Mouse (Mus musculus): ENCODE data around the gene Erc1.
A peak's percentile ranks its signal among the peaks of the same experiment; 100 is the strongest.

Gene Erc1

GRCm38 (mm10) chr6:119584061-119584460 lies 263.9 kb downstream of the Erc1 start:
- no peak for DNase-seq

DNA sequence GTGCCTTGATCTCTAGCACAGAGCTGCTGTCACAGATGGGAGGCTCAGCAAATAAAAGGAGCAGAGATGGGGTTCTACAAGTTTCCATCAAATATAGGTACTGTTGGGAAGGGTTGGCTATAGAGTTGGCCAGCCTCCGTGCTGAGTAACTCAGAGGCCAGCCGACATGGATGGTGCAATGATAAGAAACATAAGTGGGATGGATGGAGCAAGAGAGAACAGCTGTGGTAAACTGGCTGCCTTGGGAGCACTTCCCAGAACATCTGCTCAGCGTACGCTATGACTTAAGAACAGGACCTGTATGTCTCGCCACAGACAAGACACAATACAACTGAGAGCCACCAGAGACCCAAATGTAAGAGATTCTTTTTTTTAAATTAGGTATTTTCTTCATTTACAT lies 264.8 kb downstream of the Erc1 start:
- no peak for DNase-seq

- DNase-seq: no peak
Observed at GRCm38 (mm10) chr6:119576706-119577105, 271.3 kb downstream of the Erc1 start.

- no peak for DNase-seq
Observed at GRCm38 (mm10) chr6:119575331-119575730, 272.6 kb downstream of the Erc1 start.

GRCm38 (mm10) chr6:119572296-119572695 lies 275.7 kb downstream of the Erc1 start:
- no peak for DNase-seq

DNA sequence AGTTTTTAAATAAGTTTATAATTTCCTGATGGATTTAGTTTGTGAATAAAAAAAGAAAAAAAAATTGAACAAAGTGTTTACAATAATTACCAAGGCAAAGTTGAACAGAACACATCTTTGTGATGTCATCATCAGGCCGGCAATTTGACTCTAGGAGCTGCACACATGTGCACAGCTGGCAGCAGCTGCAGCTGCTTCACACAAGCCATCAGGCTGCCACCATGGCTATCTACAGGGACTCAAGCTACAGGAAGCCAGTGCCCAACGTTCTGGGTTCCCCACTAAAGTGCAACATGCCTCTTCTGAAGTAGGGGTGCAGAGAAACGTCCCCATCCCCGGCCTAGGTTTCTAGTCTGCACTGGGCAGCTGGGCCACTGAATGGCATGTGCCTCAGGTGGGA lies 277.2 kb downstream of the Erc1 start:
- DNase-seq: no peak

DNA sequence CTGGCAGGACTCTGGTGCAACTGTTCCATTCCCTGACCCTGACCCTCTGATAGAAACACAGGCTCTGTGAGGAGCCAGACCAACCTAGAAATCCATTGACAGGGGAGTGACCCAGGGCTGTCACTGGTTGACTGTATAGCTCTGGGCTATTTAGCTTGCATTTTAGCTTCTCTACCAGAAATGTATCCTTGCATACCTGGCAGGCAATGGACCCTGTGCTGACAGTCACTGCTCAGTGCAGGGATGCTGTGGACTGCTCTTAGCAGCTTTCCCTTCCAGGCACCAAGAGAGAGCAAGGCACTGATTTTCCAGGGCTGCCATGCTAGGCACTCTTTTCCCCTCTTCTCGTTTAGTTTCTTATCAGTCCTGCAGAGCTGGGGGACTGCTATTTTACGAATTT lies 279.6 kb downstream of the Erc1 start:
- no peak for DNase-seq

DNA sequence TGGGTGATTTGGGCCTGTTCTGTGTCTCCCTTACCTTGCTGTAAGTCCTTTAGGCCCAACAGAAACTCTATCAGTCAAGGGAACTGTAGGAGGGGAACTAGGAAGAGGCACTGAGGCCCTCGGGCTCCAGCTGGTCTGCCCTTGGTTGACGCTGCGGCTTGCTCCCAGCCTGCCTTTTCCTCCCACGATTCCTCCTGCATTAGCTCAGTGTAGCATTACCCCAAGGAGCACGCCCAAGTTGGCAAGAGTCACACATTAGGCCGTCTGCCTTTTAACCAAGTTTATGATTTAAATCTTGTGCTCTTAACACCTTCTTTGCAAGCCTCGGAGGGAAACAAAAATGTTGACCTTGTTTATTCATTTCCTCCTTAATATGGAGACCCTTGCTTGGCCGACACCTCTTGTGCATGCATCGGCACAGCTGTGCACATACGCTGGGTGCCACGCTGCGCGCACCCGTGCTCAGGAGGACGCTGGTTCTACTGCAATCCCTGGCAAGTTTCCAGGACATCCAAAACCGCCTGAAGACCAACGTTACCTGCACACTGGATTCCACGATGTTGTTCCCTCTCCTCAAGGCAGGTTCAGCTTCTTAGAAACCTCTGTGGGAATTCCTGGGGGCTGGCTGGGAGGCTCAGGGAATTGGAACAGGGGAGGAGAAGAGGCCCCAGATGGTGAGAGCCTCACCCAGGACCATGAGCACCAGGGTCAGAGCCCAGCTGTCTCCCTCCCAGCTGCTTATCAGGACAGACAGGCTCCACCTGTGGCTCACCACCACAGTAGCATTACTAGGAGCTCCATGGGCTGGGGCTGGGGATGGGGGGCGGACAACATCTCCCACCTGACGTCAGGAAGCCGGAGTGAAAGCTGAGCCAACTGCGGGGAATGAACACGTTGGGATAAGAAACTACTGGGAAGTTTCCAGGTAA lies 282.3 kb downstream of the Erc1 start:
- DNase-seq: no peak

DNA sequence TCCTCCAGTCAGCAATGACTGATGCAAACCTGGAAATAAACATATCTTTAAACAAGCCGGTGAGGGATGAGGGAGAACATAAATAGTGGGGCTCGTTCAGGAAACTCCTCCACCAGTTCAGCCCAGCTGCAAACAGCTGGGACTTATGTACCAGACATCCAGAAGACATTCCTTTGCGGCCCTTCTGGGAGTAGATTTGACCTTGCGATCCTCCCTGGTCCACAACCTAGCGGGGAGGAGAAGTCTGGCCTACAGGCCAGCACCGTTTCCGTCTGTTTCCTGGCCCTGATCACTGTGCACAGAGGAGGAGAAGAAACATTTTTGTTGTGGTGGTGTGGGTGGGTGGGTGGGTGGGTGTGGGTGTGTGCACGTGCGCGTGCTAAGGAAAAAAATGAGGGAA lies 285.4 kb downstream of the Erc1 start:
- DNase-seq: no peak

DNA sequence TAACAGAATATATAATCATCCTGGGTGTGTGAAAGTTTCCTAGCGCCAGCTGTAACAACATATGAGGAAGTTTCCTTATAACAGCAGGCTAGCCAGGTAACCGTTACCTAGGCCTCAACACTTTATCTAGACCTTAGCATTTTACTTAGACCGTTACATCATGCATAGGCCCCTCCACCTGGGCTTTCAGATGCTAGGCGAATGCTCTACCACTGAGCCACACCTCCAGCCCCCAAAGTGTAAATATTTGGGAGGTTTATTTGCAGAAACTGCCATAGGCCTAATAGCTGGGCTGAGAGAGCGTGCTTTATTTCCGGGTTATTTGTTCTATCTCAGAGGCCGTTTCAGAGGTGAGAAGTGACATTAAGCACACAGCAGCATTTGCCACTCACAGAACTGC lies 289.1 kb downstream of the Erc1 start:
- no peak for DNase-seq

DNA sequence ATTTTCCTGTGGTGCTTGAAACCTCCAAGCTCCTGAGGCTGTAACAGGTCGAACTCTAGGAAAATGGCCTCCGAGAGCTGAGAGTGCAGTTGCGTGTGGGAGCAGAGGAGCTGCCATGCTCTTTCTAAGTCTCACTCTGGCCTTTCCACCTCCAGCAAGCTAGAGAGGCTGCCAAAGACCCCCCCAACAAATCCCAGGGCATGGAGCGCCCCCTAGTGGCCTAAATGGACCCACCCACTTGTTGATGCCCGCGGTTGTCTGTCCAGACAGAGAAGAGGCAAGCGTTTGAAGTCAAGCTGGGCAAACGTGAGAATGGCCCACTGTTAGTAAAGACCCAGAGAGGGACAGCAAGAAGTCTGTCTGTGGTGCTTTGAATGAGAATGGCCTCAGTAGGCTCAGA lies 293.5 kb downstream of the Erc1 start:
- DNase-seq: no peak

DNA sequence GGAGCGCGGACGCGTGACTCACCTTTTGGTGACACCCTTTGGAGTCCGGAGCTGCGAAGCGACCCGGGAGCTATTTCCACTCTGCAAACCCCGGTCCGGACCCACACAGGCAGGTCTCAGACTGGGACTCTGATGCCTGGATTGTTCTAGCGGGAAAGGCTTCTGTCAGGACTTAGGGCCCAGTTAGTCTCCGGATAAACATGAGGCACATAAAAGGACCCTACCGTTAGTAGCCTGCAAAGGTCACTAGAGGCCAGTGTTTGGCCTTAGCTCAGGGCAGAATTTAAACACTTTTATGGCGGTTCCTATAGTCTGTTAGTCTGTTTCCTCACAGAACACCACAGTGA lies 303.5 kb downstream of the Erc1 start:
- peak; percentile 14 for DNase-seq

GRCm38 (mm10) chr6:119543803-119544517 lies 304.0 kb downstream of the Erc1 start, which contains the start of gene Wnt5b:
Gene Wnt5b, minus strand, starts transcription at chr6:119544347.
- peak; percentile 36 for DNase-seq

DNA sequence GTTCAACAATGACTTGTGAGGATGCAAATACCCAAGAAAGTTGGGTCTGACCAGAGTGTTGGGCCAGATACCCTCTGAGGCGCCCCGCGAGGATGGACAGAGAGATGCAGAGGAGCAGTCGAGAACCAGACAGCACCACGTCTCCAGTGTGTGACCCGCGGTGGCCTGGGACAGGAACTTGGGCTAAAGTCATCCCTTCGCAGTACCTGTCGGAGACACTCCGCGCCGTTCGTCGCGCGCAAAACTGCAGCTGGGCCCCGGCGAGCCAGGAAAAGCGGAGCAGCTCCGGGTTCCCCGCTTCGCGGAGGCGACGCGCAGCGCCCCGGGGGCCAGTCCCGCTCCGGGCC lies 304.5 kb downstream of the Erc1 start:
- DNase-seq: peak; percentile 16

DNA sequence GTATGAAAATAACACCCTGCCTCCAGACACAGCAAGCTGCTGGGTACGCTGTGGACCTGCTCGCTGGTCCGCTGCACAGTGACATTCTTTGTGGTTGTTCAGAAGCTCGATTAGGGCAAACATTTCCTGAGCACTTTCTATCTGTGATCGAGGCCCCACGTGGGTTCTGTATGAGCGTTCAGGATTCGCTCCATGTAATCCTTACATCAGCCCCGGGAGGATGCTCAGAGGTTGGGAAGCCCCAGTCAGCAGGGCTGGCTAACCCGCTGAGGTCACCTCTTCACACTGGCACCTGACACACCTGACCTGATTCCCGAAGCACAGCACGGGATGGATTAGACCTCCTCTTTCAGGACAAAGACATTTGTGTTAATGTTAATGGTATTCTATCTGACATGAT lies 312.1 kb downstream of the Erc1 start:
- DNase-seq: no peak

DNA sequence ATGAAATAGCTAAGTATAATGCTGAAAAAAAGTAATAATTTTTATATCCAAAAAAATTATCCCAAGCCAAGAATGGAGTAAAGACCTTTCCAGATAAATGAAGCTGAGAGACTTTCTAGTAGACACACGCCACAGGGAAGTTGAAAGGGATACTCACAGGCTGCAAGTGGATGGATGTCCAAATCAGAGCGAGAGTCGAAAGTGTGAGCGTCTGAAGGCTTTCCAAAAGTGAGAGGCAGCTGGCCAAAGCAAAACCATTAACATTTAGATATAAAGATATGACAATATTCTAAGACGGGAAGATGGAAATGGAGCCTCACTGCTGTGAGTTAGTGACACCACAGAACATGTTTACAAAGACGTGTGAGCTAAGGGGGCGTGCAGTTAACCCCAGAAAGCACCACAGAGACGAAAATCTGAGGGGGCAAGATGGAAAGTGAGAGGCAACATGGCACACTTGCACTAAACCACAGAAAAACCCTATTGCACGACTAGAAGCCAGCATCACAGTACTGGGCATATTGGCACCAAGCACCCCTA lies 314.7 kb downstream of the Erc1 start:
- no peak for DNase-seq

- no peak for DNase-seq
Observed at GRCm38 (mm10) chr6:119529659-119530058, 318.3 kb downstream of the Erc1 start.

DNA sequence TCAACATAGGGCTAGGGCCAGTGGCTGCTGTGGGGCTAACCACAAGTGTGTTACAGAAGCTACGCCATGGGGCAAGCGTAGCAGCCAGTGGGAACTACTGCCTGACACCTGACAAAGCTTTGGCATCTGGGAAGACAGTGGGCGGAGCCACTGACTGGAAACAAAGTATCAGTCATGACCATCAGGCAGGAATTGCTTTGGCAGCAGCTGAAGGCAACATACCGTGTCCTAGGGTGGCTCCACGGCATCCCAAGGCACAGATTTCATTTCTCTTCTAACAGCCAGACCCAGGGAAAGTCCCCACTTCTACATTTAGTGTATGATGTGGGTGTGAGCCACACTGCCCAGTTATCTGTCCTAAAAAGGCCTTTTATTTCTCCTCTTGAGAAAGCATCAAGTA lies 321.5 kb downstream of the Erc1 start:
- no peak for DNase-seq

- no peak for DNase-seq
Observed at GRCm38 (mm10) chr6:119521931-119522391, 326.0 kb downstream of the Erc1 start.

DNA sequence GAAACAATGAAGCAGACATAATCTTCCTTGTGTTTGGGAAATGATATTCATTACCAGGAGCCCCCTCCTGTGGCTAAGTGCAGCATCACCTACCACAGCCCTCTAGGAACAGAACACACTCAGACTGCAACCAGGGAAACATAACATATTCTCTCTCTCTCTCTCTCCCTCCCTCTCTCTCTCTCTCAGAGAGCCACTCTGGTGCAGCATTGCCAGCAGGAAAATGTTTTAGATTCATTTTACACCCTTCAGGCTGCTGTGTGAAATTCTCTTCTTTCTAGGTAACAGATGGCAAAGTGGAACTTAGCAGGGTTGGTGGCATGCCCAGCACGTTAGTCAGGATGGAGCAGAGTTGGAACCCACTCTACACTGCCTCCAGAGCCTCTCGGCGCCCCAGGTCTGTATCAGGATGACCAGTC lies 326.5 kb downstream of the Erc1 start:
- no peak for DNase-seq

All from kidney, adult 18-20 months (tissue).